Mouse (Mus musculus) splenic B cell, adult 2 months (primary cell): ENCODE results near the gene Fam133b.

ENCODE experiments used
- DNase-seq: peaks from one replicate; pipeline ENCODE4 v3.0.0-alpha.2; 2011; ENCODE audit warnings: low read depth, low spot score
- H3K27me3 ChIP-seq: 2 replicates; pipeline ENCODE4 v1.6.1; 2012; ENCODE audit warnings: mild to moderate bottlenecking, low read length, moderate library complexity, mixed read lengths; ENCODE audit not compliant: control insufficient read depth, poor library complexity, insufficient read depth, severe bottlenecking
- H3K36me3 ChIP-seq: 2 replicates; pipeline ENCODE4 v1.6.1; 2012; ENCODE audit warnings: mild to moderate bottlenecking, low read length, moderate library complexity, mixed read lengths; ENCODE audit not compliant: control insufficient read depth, poor library complexity, insufficient read depth, severe bottlenecking

The Fam133b gene

DNA sequence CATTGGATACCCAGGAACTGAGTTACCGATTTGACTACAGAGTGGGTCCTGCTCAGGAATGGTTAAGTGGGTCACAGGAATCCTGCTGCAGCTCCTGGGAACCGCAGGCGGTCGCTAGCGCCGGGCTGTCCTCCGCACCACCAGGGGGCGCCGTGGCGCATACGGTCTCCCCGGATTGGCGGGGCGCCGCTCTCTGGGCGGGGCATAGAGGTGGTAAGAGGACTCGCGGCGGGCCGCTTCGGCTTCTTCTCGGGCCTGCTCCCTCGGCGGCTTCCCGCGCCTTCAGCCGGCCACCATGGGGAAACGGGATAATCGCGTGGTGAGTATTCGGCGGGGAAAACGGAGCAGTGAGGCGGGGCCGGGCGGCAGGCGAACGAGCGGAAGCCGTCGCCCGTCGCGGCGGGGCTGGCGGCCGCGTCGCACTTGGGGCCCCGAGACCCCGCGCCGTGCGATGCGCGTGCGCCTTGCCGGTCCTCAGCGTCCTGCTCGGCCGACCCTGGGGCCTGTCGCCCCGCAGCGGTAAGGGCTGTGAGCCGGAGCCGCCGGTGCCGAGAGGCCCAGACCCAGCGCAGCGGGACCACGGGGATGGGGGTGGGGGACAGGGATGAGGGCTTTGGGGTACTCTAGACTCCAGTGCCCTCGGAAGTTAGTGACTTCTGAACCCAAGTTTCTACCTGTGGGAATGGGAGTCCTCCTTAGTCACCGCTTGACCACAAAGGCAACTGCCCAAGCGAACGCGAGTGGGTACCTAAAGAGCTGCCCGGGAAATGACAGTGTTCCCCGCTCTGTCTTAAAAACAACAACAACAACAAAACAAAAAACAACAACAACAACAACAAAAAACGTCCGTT is at the start of gene Fam133b:
Gene Fam133b, plus strand, starts transcription at position 205 of the 851 bp plus-strand sequence.
- Histone ChIP-seq H3K36me3 (no peaks in the 10 kb centered on the region), H3K27me3 (no peaks in the 10 kb centered on the region)

DNA sequence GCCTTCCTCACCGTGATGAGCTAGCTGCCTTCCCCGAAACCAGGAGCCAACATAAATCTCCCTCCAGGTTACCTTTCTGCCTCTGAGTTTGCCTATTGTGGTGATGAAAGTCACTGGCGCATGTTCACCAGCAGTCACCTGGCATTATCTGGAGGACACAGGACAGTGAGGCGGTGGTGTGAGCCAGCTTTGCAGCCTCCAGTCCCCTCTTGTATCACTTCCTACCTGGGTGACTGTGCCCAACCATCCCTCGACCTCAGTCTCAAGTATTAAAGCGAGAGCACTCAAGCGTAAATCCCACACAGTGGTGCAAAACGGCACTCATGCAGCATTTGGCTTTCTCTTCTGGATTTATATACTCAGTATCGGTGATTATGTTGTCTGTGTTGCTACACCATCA is 49.7 kb upstream of the Fam133b start:
- Histone ChIP-seq H3K27me3 (no peaks in the 10 kb centered on the region), H3K36me3 (no peaks in the 10 kb centered on the region)
- DNase-seq: peak; percentile 81

More for the DNA sequence above, at the start of gene Fam133b:
- peak; percentile 94 for DNase-seq

DNA sequence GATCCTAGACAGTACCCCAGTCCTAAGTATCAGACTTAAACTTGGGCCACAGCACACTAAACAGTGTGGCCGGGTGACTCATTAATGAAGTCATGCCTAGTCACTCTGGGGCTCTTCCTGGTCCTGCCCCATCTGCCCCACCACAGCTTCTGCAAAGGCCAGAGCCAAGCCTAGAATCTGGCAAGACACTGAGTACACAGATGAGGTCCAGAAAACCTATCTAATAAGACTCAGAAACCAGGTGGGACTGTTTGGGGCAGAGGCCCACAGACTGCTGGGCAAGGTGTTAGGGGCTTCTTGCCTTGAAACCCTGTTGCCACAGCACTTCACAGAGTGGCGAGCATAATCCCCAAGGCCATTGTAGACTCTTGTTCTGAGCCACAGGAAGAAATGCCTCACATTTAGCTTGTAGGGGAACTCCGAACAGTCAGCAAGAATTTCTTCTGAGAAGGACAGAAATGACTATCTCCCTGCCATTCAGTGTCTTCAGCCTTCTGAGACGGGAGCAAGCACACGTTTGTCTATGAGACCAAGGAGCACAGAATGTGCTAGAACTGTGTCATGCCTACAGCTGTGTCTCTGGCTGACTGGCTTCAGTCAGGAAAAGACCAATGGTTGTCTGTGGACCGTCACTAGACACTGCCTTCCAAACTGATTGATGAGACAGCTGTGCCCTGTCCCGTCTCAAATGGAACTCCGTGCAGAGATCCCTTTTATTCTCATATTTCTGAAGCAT is 49.0 kb upstream of the Fam133b start:
- peak; percentile 53 for DNase-seq
- no peaks in the 10 kb centered on the region for H3K36me3 ChIP-seq
- H3K27me3 ChIP-seq: no peaks in the 10 kb centered on the region

DNA sequence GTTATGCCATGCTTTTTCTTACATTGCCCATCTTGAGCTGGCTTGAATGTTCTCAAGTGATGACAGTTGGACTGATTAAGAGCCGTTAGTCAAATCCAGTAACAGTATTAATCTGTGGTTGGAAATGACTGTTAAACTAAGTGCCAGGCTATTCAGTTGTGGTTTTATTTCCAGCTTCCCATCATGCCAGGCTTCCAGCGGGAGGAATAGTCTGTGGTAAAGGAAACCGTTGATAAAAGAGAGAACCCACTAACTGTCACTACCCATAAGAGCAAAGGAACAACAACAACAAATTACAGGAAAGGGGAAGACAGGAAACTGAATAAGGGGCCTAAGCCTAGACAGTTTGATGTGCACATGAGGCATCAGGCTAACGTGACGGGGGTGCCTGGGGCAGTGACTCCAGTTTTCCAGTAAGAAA is 46.1 kb upstream of the Fam133b start:
- H3K27me3 ChIP-seq: no peaks in the 10 kb centered on the region
- no peaks in the 10 kb centered on the region for H3K36me3 ChIP-seq
- DNase-seq: no peak

DNA sequence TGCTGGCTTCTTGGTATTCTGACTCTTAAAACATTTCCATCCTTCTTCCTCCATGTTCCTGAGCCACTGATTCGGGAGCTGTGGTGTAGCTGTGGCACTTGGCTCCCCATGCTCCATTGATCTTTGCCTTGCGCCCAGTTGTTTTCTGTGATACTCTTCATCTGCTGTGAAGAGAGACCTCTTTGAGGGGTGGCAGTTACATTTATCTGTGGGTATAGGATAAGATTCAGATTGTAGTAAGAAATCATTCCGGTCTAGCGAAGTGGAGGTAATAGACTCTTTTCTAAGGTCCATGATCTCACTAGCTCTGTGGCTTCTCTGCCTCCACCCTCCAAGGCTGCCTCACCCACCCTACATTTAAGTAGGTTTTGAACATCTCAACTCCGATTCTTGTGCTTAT is 43.3 kb upstream of the Fam133b start:
- no peaks in the 10 kb centered on the region for H3K36me3 ChIP-seq
- DNase-seq: no peak
- H3K27me3 ChIP-seq: no peaks in the 10 kb centered on the region

DNA sequence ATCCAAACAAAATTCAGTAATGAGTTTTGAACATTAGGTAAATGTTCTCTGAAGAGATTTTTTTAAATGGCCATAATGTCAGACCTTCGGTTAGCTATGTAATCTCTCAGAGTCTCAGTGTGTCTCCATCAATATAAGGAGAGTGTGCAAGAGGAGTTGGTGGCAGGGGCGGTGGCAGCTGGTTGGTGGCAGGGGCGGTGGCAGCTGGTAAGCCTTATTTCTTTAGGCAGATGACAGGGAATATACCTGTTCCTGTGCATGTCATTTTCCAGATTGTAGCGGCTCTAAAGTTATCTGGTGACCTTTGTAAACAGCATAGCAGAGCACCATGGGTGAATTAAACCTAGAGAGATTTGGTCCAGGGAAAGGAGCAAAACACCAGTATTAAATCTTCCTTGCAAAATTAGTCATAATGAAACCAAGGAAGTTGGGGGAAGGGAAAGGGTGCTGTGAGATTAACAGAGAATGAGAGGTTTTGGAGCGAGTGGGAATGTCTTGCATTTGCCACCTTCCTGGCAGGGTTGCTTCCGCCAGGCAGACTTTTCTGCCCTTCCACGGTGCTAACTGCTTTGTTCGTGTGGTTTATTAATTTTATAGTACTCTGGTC is 42.6 kb upstream of the Fam133b start:
- H3K36me3 ChIP-seq: no peaks in the 10 kb centered on the region
- no peak for DNase-seq
- H3K27me3 ChIP-seq: no peaks in the 10 kb centered on the region

DNA sequence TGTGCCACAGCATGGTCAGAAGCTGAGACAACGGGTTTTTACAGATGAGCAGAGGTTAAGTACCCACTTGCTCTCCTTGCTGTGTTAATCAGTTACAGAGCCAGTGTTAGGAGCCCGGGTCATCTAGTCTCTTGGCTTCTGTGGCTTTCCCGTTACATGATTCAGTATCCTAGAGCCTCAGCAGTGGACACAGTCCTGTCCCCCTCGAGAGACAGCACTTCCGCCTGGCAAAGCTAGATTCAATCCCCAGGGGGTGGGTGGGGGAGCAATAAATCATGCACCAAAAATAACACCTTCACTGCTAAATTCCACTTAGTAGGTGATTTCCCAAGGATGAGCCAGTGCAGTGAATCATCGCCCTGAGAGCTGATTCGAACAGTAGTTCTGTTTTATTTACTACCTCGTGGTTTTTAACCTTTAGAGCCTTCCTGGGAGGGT is 42.0 kb upstream of the Fam133b start:
- DNase-seq: peak; percentile 77
- Histone ChIP-seq H3K27me3 (no peaks in the 10 kb centered on the region), H3K36me3 (no peaks in the 10 kb centered on the region)

DNA sequence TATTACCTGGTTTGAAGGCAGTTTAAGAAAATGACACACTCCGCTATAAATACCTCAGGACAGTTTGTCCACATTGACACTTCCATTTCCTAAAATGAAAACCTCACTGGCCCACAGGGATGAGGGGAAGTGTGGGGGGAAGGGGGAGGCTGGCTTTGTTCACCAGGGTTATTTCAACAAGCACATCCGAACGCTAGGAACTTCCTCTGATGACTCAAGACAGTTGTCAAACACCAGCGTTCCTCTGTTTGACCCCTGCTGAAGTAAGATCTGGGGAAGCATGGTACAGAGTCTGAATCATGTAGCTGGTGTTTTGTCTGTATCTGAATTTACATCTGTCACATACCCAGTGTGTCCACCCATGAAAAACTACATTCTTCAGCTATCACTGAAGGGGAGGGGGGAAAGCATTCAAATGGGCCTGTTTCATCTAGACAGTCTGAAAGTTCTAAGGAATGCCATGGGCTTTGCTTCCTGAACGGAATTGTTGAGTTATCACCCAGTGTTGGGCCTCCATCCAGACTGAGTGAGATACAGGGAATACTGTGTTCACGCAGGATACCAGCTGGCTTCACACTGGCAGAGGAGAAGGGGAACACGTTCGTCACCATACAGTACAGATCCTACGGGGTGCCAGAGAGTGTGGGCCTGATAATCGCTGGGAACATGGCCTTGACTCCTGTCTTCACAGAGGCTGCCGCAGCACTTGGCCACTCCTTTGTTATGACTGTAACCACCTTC is 40.9 kb upstream of the Fam133b start:
- Histone ChIP-seq H3K36me3 (no peaks in the 10 kb centered on the region), H3K27me3 (no peaks in the 10 kb centered on the region)
- DNase-seq: peak; percentile 62

DNA sequence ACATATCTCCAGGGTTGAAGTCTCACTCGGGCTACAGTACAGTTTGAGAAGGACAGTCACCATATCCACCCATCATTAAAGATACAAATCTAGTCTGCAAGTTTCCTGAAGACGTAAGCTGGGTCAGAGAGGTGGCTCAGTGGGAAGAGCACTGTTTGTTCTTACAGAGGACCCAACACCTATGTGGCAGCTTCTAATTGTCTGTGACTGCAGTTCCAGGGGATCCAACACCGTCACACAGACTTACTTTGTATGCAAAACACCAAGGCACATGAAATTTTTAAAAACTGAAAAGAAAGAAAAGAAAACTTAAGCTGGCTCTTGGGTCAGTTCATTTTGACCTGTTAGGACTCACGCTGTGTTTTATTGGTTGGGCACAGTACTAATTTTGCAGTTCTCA is 40.3 kb upstream of the Fam133b start:
- no peaks in the 10 kb centered on the region for H3K36me3 ChIP-seq
- peak; percentile 24 for DNase-seq

DNA sequence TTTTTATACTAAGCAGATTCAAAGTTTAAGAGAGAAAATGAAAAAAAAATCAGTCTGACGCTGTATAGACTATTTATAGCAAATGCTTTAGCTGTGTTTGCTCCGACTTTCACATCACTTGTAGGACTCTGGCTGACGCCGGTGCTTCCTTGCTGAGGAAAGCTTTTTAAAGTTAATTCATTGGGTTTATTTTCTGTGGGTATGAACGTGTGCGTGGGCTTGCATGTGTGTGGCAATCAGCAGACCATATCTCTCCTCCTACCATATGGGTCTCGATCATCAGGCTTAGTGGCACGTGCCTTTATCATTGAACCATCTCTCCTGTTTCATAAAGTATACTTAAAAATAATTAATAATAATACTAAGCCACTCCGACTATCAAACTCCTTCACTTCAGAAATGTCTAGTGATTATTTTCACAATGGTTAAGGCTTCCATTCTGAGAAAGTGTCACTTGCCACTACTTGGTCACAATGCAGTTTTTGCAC is 39.8 kb upstream of the Fam133b start:
- DNase-seq: peak; percentile 67
- H3K36me3 ChIP-seq: no peaks in the 10 kb centered on the region
- no peaks in the 10 kb centered on the region for H3K27me3 ChIP-seq

More for the DNA sequence above, 40.3 kb upstream of the Fam133b start:
- no peaks in the 10 kb centered on the region for H3K27me3 ChIP-seq

DNA sequence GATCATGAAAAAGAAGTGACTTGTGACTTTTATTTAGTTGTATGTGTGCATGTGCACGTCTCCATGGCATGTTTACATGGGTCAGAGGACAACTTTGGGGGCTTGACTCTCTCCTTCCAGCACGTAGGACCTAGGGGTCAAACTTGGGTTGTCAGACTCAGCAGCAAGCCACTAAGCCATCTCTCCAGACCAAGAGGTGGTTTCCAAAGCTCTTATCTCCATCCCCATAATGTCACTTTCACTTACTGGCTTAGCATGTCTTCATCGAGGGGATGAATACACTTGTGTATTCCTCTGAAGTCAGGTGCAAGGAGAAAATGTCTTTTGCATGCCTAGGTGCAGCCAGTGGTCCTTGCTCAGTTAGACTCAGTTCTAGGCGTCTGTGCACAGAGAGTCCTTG is 39.2 kb upstream of the Fam133b start:
- H3K36me3 ChIP-seq: no peaks in the 10 kb centered on the region
- H3K27me3 ChIP-seq: no peaks in the 10 kb centered on the region
- peak; percentile 11 for DNase-seq

DNA sequence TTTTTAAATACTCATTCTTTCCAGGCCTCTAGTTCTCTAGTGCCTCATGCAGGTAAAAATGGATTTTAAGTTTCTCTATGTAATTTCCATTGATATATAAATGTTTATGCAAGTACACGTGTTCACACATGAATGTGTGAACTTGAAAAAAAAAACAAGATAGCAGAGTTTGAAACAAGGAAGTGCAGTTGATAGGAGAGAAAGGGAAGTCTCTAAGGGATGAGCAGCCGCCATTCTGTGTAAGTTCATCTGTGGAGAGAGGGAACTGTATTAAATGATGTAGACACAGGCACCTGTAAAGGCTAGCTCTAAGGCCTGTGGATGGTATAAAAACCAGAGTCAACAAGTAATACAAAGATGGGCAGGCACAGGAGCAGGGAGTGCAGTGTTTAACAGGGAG is 38.1 kb upstream of the Fam133b start:
- Histone ChIP-seq H3K27me3 (no peaks in the 10 kb centered on the region), H3K36me3 (no peaks in the 10 kb centered on the region)
- peak; percentile 25 for DNase-seq

DNA sequence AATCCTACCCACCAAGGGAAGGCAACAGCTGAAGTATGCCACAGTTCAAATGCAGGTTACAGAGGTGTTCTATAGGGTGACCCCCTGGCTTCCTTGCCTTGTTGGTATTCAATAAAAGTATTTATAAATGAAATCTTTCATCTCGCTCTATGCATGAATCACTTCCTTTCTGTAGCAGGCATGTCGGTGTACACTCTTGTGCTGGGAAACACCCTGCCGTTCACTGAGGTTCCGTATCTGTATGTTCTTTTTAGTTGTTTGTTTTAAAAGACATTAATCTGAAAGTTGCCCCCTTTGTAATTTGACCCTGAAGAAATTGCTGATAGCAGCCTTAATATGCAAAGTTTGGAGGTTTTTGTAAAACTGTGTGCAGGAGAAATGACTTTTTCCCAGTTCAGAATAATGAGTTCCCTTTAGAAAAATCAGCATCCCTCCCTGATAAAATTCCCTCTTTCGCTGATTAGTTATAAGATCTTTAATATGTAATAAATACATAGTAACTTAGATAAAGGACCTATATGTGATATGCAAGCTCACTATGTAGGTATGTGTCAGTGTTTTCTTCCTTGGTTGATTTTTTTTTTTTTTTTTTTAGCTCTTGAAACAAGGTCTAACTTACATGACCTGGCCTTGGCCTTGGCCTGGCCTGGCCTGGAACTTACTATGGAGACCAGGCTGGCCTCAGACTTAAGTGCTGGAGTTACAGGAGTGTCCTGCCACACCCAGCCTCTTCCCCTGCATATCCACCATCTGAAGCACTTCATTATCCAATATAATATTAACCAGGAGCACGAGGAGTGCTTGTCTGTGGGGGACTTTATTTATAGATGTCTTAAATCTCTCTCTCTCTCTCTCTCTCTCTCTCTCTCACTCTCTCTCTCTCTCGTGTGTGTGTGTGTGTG is 34.9 kb upstream of the Fam133b start:
- H3K36me3 ChIP-seq: no peaks in the 10 kb centered on the region
- no peak for DNase-seq
- H3K27me3 ChIP-seq: no peaks in the 10 kb centered on the region
